Mouse (Mus musculus): ENCODE measurements around the gene Irgm2.
"Not testable (repeated sequence)": the region's sequence is repeated elsewhere in the genome, so short reads cannot be mapped to it uniquely, and the experiment has no call there.

Gene Irgm2

DNA sequence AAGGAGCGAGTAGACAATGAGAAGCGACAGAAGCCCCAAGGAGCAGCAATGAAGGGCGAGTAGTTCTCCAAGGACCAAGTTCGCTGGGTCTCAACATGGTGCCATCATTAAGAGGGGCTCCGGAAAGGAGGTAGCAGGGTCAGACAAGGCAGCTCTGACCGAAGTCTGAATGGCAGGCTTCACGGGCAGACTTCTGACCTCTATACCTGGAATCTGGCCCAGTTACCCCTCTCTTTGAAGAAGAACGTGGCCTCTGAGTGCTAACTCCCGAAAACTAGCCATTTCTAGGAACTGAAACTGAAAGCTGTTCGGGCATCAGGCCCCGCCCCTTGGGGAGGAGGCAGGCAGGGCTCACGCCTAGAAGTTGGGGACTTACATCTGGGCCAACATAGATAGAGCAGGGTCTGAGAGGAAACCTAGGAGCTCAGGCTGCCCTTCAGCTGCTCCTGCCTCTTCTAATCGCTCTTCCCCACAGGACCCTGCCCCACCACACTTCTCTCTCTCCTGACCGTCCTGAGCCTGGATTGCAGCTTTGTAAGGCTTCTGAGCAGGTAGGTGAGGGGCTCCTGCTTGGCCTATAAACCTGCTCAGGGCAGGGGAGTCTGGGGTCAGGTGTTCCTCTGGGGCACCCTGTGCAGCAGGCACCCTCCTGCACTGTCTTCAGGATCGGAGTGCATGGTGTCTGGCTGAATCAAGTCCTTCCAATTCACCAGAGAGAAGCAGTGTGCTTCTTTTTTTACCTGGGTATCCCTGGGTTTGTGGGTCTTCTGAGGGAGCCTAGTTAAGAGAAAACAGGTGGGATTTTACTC, at the start of gene Irgm2, which contains the start of gene Igtp:
Irgm2 (plus strand) TSS at position 390 of the 809 bp plus-strand sequence.
Igtp (plus strand) TSS at position 328 of the 809 bp plus-strand sequence.
- DNase-seq = not testable (repeated sequence)

DNA sequence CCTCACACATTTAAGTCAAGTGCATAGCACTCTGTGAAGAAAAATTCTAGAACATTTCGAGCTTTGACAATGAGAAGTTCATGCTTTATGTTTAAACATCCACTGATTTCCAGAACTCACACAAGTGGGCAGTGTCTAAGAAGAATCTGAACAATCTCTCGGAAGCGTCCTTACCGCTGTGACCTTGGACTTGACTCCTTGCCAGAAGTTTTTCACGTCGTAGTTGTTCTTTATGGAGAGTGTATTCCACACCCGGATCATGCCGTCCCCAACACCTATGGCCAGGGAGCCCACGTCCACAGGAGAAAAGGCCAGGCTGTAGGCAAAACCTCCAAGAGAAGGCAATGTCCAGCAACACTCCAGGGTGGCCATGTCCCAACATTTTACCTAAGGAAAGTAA, 44.0 kb upstream of the Irgm2 start:
- DNase-seq = no peak

DNA sequence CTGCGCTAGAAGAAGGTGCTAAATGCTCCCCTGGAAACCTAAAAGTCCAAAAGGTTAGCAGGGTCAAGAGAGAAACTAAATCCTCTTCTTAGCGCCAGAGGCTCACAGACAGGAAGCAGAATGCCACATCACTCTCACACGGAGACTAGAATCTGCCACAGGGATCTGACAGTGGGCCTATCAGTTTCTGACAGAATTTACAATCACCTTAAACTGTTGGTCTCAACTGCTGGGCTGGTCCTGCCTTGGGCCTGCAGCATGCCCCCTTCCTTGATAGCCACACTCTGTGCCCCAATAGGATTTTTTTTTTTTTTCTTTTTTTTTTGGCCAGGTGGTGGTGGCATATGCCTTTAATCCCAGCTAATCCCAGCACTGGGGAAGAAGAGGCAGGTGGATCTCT, 42.5 kb upstream of the Irgm2 start:
- no peak for DNase-seq

DNA sequence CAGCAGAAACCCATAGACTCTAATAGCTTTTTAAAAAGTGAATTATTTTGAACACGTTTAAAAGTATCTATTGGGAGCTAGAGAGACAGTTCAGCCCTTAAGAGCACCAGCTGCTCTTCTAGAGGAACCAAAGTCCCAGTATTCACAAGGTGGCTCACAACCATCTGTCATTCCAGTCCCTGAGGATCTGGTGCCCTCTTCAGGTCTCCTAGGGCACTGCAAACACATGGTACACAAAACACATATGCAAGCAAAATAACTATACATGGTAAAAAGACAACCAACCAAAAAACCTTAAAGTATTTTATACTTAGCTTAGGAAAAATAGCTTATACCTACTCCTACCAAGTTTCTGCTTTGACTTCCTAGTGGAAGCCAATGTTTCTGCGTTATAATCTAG, 34.3 kb upstream of the Irgm2 start:
- DNase-seq = no peak

DNA sequence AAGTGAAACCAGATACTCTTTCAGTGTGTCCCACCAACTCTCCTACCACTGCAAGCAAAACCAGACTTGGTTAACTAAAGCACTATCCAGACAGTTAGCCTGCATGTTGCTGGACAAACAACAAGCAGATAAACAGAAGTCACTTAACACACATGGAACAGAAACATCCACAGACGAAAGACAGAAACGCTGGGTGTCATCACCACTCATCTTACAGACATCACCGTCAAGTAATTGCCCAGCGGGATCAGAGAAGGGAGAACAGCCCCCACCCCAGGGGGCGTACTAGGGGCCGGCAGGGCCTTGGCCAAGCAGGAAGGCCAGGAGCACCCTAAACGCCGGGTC, 31.6 kb upstream of the Irgm2 start:
- no peak for DNase-seq

DNA sequence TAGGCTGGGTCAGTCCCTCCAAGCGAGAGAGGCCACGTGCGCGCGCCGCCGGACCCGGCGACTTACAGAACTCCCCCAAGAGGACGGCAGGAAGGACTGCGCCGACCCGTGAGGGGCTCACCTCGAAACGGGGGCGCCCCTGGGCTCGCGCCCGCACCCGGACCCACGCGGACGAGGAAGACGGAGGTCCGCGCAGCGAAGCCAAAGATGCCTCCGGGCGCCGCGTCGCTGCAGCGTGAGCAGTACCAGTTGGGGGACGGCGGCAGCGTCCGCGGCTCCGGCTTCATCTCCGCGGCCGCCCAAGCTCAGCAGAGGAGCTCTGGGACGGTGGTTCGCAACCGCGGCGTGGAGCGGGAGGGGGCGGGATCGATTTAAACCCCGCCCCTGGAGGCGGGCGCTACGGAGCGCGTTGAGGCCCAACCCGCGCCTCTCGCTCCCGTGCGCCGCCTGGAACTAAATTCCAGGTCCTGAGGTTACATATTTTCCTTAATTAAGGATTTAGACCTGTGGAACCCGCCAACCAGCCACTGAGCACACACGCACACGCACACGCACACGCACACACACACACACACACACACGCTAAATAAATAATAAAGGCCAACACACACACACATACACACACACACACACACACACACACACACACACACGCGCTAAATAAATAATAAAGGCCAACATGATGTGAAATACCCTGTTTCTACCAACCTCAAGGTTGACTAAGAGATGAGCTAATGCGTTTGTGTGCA, 31.1 kb upstream of the Irgm2 start, which contains the start of gene Gemin5:
Gemin5 (minus strand) TSS at position 373 of the 749 bp plus-strand sequence.
- peak; percentile 87 for DNase-seq

DNA sequence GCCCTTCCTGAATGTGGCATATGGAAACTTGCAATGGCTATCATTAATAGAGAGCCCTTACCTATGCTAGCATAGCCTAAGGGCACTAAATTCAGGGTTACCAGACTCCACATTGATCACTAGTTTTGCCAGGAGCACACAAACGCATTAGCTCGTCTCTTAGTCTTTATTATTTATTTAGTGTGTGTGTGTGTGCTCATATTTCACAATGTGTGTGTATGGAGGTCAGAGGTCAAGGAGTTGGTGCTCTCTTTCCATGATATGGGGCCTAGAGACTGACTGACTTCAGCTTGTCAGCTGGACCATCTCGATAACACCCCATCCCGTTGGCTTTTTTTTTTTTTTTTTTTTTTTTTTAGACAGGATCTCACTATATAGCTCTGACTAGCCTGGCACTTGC, 29.8 kb upstream of the Irgm2 start:
- DNase-seq = no peak

DNA sequence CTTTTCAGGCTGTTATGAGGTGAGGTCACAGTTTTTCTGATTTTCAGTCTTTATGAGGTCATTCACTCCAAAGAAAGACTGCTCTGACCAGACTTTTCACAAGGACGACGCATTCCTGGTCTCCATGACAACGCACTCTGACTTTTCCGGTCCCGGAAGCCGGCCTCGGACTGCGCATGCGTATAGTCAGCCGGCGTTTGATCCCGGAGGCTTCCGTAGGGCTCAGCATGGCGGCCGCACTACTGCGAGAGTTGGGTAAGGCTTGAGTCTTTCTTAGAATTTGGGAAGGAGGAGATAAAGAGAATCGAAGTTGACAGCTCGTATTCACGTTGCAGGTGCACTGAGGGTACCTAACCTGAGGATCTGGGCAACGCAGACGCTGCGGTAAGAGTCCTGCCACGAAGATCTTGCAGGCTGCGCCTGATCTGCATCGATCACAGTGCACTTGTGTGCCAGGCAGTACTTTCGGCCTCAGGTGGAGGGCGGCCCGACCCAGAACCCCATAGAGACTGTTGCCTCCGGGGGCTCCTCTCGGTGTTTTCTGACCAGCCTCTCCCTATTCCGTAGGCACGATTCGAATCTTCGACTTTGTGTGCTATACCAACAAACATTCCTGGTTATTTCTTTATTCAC, 27.8 kb upstream of the Irgm2 start, which contains the start of gene Mrpl22:
Mrpl22 (plus strand) TSS at position 203 of the 633 bp plus-strand sequence.
- peak; percentile 93 for DNase-seq

DNA sequence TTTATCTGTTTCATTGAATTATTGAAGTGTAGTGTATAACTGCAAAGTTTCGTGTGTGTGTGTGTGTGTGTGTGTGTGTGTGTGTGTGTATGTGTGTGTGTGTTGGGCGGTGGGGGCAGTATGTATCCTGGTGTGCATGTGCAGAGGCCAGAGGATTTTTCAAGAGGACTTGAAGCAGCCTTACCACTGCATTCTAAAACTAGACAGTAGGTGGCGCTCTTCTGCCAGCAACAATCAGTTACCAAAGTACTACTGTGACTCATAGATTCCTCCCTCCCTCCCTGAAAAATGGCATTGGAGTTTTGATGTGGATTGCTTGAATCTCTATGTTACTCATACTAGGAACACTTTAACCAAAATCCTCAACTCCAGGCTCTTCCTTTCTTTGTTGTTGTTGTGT, 19.9 kb upstream of the Irgm2 start:
- DNase-seq = peak; percentile 71

DNA sequence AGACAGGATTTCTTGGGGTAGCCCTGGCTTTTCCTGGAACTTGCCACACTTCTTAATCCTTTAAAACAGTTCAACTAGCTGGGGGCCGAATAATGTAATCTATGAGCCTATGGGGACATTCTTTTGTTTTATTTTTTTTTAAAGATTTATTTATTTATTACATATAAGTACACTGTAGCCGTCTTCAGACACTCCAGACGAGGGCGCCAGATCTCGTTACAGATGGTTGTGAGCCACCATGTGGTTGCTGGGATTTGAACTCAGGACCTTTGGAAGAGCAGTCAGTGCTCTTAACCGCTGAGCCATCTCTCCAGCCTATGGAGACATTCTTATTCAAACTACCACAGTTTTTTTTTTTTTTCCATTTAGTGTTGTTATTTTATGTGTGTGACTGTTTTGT, 19.4 kb upstream of the Irgm2 start:
- DNase-seq = not testable (repeated sequence)

DNA sequence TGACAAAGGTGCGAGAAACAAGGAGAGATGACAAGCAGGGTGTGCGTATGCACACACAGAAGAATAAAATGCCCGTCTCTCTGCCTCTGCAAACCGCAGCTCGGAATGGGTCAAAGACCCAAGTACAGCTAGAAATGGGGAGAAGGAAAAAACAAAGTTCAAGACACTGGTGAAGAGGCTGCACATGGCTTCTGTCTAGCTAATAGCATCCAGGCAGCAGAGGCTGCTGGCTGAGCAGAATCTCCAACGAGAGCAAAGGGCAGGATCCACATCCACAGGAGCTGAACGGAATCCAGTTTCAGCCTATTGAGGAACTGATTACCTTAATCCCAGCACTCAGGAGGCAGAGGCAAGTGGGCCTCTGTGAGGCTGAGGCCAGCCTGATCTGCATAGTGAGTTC, 18.7 kb upstream of the Irgm2 start:
- no peak for DNase-seq

DNA sequence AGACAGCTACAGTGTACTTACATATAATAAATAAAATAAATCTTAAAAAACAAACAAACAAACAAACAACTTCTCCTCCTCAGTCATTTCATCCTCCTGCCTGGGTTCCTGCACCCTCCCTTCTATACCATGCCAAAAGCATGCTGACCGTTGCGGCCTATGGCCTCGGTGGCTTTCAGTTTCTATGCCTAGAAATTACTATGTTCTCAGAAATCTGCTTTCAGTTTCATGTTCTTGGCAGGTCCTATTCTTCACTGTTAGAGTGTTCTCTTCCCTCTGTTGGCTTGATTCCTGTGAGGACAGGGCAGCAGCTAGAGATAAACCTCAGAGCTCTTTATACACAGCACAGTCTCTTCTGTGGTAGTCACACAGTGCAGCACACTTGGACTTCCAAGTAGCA, 15.8 kb upstream of the Irgm2 start:
- DNase-seq = no peak

DNA sequence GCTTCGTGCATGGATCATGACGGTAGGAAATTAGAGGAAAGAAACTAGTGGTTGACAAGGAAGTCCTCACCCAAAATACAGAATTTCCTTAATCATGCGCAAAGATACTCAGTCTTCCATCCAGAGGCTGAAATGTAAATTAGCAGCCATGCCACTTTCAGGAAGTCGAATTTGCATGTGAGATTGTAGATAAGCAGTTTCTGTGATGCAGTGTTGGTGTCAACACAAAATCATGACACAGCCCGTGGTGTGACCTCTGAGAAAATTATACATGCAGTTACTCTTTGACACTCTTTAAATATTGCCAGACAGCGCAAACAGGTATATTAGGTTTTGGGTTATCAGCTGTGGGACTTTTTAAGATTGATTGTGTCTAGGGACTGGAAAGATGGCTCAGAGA, 9.7 kb upstream of the Irgm2 start:
- DNase-seq = no peak

DNA sequence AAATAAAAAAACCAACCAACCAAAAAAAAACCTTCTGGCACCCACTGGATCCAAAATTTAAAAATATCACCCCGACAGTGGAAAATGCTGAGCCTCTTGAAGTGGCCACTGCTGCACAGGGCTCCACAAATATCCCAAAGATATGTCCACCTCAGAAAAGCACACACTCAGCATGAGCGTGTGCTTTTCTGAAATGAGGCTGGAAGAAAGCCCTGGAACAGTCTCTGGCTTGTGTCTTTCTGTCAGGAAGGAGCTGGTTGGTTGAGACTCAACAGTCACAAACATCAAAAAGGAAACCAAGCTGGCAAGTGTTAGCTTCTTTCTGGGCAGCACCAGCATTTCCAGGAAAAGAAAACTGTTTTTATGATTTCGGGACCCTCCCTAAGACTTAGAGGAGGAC, 6.1 kb upstream of the Irgm2 start:
- no peak for DNase-seq

DNA sequence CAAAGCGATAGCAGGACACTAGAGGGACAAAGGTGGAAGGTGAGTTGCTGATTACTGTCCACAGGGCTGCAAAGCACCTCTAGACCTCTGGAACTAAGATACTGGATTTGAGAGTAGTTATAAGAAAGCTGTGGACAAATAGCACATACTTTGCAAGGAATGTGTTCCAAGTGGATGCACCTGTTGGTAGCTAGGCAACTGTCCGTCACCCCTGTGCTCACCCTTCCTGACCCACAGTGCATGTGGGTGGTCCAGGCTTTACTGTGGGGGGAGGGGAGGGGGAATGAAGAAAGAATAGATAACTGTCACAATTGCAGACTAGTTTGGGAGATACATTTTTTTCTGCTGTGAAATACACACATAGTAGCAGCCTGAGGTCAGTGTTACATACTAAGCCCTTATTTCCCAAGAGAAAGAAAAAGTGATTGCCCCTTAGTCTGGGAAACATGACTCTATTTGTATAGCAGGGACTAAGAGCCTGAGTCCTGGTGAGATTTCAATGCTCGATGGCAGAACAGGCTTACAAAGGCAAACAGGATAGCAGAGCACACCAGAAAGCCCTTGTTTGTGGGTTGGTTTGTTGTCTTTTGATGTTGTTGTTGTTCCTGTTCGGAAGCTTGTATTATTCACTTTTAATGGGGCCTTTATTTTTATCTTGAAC, 5.4 kb upstream of the Irgm2 start:
- DNase-seq = no peak

DNA sequence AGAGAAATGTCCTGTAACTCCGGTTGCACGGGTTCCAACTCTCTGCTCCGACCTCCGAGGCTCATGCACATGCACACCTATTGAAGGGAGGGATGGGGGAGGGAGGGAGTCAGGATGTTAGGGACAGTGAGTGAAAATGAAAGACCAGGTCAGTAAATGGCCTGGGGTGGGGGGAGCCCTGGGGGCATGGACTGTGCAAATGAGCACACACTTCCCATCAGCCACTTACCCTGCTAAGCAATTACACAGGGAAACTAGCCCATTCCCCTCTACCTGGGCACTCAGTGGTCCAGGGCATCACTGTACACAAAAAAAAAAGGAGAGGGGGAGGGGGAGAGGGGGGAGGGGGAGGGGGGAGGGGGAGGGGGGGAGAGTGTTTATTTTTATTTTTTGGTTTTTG, 755 bp upstream of the Irgm2 start:
- no peak for DNase-seq

DNA sequence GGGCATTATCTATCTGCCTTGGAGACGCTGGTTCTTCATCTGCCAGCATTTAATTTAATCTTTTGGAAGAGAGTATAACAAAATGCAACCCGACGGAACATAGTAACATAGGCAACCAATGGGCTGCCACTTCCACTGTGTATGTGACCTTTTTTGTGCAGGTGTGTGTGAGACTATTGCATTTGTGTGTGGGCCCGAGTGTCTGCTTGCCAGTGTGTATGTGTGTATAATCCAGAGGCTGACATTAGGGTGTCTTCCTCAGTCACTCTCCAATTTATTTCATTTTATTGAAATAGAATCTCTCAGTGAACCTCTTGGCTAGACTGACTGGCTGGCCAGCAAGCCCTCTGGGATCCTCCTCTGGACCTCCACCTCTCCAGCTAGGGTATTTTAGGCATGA, 808 bp downstream of the Irgm2 start:
- no peak for DNase-seq

DNA sequence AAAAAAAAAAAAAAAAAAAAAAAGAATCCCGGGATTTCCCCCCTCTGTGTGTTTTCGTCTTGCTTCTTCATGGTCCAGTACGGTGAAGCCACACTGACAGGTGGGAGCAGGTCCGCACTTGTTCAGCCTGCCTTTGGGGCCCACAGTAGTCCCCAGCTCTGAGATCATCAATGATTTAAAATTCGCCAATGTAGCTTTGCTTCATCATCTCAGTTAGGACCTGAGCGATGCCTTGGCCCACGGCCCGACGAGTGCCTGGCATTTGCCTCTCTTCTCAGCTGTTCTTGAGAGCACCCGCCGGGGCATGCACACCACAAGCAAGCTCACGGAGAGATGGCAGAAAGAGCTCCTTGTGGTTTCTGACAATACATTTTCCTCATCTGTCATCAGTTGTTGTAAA, 1.6 kb downstream of the Irgm2 start:
- no peak for DNase-seq

DNA sequence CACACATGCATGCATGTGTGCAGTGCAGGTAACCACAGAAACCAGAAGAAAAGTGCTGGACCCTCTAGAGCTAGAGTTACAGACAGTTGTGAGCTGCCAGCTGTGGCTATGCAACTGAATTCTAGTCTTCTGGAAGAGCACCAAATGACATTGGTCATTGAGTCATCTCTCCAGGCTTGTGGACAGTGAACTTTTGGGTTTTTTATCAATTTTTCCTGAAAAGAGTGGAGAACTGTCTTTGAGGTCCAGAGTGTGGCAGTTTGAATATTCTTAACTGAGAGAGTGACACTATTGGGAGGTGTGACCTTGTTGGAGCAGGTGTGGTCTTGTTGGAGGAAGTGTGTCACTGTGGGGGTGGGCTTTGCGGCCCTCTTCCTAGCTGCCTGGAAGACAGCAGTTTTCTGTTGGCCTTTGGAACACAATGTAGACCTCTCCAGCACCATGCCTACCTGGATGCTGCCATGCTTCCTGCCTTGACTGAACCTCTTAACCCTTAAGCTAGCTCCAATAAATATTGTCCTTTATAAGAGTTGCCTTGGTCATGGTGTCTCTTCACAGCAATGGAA, 11.0 kb downstream of the Irgm2 start:
- DNase-seq = no peak

DNA sequence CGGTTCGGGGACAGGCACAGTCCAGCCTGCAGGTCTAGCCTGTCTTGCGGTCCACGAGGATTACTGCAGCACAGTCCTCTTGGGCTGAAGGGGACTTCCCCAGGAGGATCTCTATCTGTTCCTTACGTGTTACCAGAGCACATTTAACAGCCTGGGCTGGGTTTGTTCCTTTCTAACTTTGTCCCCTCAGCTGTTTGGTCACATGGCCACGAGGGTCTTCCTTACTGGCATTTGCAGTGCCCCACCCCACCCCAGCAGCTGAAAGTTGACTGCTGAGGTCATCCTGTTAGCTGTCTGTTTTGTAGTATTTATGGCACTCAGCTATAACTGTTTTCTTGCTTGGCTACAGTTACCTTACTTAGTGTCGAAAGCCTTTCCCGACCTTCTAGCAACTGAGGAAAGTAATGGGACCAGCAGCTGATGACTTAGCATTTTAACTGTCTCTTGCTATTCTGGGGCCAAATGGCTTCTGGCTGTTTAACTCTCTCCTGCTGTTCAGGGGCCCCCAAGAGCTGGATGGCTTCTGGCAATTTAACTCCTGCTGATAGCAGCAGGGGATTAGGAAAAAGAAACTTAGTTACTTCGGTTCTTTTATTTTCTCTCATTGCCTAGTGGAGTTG, 11.8 kb downstream of the Irgm2 start:
- DNase-seq = no peak

DNA sequence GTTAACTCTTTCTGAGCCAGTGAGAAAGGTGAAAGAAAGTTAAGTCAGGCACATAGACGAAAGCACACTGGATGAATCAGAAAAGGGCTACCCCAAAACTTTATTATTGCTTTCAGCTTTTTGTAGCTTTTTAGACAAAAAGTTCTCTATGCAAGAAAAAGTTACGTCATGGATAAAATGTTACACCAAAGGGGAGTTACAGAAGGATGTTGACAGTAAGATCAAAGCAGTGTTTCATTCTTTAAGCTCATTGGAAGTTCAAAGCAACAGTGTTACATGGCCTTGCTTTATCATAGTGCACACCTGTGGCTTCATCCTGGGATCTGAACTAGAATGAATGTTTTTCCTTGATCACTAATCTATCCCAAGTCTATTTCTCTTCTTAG, 12.3 kb downstream of the Irgm2 start:
- DNase-seq = no peak

DNA sequence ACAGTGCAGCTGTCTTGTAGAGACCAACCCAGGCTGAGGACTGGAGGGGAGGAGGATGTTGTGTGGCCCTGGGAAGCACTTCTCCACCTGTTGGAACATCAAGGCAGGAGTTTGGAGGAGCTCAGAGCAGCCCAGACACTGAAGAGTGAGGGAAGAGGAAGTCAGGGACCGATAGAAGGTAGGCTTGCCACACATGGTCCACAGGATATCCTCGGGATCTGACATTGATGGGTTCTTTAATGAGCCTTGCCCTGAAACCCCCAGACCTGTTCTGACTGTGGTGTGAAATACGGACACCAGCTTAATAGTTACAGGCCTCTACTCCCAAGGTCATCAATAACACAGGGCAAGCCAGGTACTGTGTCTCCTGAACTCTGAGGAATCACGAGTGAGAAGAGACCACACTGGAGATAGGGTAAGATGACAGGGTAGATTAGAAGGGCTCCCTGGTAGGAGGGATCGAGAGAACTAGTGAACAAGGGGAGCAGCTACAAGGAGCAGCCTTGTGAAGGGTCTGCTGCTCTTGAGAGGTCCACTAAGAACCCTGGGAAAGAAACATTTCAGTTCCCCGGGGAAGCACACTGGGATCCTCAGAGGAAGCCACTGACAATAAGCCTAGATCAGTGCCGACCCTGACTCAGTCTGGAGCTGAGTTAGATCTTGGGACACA, 14.4 kb downstream of the Irgm2 start:
- no peak for DNase-seq
